Mouse (Mus musculus): ENCODE measurements at regions not wholly inside any gene's neighbourhood (a gene's known extent, or its start where the extent isn't known, plus 50 kb on each side); places are given as distances from the start of the nearest gene placed in this dataset.

DNA sequence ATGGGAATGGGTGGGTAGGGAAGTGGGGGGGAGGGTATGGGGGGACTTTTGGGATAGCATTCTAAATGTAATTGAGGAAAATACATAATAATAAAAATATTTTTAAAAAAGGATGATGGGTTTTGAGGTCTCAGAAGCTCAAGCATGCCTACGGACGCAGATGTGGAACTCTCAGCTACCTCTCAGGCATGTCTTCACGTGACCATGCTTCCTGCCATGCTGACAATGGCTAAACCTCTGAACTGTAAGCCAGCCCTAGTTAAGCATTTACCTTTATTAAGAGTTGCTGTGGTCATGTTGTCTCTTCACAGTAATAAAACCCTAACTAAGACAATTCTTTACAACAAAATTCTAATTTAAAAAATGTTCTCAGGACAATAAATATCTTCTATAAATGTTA lies 80.0 kb downstream of the Tex36 start:
- DNase-seq: no peak

DNA sequence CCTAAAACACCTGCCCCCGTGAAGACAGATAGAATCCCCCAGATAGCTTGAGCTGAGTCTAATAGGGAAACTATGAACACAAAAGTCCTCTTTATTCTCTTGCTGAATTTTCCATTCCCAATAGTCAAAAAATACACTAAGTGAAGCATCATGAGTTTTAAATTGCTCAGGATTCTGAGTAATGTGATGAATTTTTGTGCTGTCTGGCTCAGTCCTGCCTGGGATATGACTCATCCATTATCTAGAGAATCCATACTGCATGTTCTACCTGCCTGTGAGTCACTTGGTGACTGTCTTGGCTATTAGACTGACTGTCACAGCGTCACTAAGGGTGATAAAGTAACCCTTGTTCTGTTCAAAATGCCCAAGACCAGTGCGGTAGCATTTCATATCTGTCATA lies 83.0 kb downstream of the Tex36 start:
- DNase-seq: no peak

DNA sequence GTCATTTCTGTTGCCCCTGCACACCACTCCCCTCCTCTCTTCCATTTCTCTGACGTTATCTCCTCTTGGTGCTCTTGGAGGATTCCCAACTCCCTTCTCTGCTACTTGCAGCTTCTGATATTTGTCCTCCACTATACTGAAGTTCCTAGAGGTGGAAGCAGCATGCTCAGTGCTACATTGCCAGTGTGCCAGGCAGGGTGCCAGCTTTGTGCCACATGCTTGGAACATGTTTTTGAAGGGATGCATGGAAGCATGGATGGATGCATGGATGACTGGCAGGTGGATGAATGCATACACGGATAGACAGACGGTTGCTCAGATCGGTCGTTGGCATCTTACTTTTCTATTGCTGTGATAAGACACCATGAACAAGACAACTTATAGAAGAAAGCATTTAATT lies 84.4 kb downstream of the Tex36 start:
- no peak for DNase-seq

DNA sequence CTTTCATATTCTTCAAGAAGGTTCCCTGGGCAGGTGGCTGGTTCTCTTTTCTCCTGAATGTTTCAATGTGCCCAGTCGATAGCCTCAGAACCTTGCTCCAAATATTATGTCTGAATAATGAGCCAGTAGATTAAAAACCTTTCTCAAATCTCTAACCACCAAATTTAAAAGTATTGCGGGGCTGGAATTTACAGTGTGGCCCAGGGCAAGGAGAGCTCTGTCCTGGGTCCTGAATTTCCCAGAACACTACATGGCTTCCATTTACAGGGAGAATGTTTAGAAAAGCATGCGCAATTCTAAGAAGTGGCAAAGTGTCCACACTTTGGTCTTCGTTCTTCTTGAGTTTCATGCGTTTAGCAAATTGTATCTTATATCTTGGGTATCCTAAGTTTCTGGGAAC lies 91.0 kb downstream of the Tex36 start:
- no peak for DNase-seq

DNA sequence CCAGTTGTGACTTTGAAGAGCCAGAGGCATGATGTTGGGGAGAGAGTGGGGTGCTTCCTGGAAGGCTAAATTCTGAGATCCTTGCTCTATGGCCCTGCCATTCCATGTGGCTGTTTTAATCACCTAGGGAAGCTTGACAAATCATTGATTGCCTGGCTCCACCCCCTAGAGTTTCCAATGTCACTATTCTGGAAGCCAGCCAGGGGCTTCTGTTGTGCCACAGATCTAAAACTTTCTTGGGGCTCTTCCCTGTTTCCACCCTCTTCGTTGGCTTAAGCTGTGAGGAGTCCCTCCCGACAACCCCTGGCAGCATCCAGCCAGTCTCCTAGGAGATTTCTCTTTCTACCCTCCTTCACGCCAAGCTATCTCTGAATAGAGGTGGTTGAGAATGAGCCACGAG lies 92.5 kb downstream of the Tex36 start:
- DNase-seq: no peak

DNA sequence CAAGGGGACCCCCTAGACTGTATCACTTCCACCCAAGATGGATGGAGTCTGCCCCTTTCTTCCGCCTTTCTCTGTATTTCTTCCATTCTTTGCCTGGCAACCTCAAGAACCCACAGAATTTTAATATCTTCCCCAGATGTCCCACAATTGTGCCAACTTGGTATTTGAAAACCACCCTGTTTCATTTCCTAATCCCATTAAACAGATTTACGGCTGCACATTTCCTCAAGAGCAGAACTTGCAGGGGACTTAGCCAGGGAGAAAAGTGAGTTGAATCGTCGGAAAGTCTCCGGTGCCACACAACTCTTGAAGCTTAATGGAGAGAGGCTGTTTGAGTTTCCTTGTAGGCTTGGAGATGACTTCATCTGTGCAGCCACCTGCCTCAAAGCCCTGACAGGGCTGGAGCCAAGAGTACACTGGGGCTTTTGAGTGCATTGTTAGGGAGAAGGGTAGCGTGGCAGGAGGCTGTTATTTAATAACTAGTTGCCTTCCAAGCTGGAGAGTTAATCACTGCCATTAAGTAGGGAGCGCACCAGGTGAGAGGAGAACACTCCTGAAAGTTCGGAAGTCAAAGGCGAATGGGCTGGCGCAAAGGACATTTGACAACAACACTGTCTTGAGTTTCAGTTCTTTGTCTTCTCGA lies 93.5 kb downstream of the Tex36 start:
- no peak for DNase-seq

DNA sequence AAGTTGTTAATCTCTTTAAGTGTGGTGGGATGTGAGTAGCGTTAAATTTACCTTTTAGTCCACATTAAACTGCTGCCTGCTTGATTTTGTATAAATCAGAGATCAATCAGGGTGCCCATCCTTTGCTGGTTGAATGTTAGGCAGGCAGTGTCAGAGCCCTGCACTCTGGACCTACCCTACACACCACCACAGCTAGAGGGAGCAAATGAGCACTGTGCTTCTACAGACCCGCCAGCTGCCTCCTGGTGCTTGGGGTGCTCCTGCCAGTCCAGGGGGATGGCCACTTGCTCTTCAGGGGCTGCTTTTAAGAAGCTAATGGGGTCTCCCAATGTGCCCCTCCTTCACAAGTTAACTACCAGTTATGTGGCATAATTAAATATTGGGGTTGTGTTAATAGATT lies 96.3 kb downstream of the Tex36 start:
- no peak for DNase-seq

DNA sequence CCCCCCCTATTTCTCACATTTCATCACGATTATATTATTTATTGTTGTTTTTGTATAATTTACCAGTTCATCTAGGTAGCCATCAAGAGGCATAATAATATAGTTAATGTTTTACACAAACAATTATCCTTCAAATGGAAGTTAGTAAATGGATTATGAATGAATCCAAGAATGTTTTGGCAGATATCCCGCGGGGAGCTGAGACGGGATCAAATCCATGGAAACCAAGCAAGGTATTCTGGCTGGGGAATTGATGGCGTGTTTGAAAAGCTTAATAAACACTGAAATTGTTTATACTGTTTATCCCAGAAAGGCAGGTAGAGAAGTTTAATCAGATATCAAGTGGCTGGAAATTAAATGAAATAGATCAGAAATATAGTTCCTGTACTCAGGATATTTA lies 98.0 kb downstream of the Tex36 start:
- no peak for DNase-seq

DNA sequence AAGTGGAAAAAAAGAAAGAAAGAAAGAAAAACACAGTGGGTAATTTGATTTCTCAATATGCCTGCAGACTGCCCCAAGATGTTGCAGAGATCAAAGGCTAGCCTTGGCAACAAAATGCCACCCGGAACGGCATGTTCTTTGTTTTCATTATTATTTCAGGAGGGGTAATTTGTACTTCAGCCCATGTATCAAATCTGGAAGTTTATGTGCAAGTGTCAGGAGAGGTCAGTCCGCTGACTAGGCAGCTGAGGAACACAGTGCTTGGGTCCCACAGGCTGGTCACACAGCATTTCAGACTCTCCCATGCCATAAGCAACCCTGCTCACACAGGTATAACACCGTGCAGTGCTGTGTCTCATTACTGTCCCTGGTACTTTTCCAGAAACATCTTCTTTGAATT lies 99.2 kb downstream of the Tex36 start:
- DNase-seq: no peak

DNA sequence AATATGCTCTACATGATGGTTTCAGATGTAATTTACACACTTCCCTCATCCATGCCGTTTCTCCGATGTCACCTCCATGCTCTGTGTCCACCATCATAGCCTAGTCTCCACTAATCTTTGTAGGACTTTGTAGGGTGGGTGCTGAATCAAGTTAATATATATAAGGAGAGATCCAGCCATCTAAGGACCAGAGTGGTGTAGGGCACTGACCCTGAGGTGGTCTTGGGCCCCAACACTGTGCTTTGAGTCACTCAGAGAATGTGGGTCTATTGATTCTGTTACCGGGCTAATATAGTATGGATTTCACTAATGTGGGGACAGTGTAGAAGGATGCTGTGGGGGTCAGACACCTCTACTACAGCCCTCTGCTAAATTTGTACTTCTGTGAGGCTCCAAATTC lies 104.4 kb downstream of the Tex36 start:
- no peak for DNase-seq

DNA sequence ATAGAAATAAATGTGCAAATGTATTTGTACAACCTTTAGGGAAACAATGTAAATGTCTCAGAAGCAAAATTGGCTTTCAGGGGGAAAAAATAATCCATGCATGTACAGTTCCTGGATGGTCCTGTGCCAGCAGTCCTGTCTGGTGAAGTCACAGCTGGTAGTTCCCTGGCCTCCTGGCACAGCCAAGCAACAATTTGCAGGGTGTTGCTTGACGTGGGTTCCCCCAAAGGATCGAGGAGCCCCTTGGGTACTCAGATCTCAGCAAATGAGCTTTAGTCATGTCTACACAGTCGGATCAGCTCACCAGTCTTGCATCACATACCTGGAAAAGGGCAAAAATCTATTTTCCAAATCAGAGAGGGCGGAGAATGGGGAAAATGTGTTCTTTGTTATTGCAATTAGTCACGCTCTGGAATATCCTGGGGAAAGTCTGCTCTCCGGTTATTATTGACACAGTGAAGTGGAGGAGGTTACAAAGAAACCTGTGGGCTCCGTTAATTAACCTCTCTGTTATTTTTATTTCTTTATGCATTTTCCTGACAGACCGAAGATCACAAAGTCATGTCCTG lies 106.9 kb downstream of the Tex36 start:
- no peak for DNase-seq

DNA sequence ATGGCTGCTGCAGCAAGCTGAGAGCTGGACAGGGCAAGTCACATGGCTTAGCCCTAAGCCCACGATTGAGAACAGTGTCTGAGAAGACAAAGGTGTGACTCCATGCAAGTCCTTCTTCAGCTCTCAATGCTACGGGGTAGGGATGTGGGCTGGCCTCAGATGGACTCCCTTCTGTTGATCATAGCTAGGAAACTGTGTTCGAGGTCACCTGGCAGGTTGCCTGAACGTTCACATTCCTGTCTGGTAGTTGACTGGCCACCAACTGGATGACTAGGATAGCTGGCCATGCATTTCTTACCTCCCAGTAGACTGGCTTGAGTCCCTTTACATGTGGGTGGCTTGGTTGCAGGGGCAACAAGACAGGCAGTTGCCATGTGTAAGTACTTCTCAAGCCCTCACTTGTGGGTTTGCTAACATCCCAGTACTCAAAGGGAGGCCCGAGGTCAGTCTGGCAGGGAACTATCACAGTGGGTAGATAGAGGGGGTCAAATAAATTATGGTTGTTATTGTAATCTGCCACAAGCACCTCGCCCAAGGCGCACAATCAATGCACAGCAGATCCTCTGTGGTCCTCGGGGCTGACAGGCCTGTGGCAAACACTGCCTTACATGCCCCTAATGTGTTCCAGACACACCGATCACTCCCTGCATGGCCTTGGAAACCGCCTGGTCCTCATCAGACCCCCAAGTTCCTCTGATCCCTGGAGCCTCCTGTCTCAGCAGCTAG lies 107.5 kb downstream of the Tex36 start:
- DNase-seq: no peak

DNA sequence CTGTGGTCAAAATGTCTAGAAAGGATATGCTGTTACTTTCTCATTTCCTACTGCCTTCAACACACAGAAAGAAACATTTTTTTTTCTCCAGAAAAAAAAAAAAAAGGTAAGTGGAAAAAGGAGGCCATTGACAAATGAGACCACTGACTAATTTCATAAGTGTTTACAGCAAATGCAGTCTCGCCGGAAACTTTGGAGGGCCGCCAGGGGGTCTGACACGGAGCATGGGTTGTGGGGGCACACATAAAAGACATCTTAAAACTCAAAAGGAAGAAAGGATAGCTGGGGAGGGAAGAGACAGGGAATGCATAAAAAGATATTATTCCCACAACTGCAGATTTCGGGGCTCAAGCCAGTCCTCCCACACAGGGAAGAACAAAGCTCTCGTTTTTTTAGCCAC lies 109.3 kb downstream of the Tex36 start:
- DNase-seq: no peak

DNA sequence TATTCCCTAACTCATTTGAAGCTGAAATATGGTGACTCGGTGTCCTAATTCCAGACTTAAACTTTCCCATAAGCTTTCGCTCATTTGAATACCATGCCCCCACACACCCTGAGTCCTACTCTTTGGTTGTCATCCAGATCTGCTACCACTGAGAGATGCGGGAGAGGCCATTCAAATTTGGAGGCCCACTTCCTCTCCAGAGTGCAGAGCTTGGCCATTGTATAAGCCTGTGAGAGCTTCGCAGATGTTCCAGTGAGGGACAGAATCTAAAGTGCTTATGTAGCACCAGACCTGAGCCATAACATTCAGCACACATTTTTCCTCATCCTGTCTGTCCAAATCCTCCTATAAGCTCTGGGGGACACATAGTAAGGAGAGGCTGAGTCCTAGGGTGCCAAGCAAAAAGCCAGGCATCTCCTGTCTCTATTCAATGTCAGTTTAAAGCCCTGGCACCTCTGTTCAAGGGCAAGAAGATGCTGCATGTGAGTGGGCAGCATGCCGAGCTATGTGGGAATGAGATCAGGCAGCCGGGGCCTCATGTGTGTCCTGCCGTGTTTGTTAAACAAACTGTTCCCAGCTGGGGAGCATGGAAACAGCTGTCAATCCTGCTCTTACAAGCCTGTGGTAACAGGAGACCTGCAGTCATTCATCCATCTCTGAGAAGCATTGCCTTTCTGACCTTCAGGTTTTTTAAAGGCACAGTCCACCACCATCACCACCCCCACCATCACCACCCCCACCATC lies 113.9 kb downstream of the Tex36 start:
- no peak for DNase-seq

DNA sequence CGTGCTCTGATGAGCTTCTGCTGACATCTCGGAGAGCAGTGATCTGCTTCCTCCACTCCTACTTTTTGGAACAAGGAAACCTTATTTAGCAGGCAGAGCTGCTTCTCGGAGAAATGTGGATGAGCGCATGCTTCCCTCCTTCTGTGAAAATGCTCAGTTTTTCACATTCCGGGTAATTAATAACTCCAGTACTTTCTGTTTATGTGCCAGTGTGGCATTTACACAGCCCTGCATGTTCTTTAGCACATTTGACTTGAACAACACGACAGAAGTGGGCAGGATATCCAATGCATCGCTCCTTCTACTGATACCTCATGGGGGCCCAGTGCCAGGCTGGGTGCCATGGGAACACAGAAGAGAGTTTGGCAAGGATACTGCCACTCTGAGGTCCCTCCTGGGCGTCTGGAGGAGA lies 117.5 kb downstream of the Tex36 start:
- DNase-seq: peak; percentile 34

DNA sequence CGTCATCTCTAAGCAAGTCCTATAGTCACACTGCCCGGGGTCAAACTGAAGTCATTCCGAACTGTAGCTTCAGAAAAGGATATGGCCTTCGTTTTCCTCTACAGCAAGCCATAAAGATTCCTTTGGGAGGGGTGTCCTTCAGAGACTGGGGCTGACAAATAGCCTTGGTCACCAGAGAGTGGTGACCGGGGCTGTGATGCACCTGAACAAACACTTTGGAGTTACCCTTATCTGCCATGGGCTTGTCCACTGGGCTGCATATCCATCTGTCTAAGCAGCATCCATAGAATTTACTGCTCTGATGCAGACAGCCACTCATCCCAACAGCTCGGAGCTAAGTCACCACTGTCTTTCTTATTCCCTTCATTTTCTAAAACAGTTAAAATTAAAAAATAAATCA lies 120.4 kb downstream of the Tex36 start:
- no peak for DNase-seq

DNA sequence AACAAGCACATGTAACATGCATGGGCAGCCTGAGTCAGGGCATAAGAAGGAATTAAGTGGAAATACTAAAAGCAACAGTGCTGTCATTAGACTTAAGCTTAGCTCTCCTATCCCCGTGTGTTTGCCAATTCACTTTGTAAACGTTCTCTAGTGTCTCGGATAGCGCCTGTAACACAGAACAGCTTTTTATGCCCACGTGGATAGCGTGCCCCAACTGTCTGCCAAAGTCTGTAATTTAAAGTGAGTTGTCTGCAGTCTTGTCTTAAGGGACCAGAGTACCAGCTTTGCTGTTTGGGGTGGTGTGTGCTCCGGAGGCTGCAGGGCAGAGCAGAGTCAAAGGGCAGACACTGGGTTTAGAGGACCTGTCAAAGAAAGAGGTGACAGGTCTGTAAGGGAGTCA lies 122.3 kb downstream of the Tex36 start:
- DNase-seq: no peak

DNA sequence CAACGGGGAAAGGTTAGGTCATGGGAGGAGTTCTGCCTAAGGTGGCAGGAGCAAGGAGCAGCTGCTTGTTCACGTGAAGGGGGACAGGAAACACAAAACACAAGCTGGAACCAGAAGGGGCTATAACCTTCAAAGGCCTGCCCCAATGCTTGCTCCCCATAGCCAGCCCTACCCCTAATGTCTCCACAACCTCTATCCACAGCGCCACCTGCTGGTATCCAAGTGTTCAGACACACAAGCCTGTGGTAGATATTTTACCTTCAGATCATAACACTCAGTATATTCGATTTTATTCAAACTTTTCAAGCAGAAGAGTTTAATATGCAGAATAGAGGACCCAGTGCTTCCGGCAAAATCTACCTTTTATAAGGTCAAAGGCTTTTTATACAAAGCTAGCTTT lies 124.0 kb downstream of the Tex36 start:
- DNase-seq: no peak

DNA sequence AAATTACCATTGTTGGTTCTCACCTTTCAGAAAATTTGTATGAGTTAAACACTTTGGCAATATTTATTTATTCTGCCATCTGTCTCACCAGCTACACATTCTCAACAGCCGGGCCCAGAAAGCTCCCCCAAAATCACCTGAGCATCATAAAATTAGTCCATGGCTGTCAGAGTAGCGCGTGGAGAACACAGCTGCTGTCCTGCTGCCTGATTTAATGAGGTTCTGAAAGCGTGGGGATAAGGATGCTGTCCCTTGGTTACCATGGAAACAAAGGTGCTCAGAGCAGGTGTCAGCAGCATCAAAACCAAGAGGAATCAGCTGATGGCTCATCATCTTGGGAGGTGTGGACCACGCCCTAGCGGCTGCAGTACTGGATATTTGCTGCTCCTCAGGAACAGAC lies 124.7 kb downstream of the Tex36 start:
- peak; percentile 36 for DNase-seq

DNA sequence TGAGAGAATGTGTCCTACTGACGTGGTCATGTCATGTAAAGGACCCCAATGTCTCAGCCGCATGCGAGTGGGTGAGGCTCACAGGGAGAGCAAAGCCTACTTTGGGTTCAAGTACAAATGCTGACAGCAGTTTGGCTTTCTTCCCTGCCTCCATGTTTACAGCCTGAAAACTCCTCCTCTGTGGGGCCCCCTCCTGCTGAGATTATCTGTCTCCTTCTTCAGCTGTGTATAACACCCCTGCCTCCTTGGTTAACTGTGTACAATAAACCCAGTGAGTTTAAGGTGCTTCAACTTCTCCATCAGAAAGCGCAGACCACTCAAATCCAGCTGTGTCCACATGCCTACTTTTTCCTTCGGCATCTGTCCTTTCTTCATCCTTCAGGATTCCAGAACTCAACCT lies 130.3 kb downstream of the Tex36 start:
- no peak for DNase-seq

DNA sequence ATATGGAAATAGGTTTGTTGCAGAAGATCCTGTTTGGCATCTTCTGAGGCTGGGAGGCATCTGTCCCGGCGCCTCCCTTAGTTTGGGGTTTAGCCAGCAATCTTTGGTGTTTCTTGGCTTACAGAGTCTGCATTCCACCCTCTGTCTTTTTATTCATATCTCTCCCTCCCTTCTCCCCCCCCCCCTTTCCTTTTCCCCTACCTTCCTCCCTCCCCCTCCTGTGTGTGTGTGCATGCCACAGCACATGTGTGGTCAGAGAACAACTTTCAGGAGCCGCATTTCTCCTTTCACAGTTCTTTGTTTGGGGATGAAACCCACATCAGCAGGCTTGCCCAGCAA lies 131.4 kb downstream of the Tex36 start:
- no peak for DNase-seq

DNA sequence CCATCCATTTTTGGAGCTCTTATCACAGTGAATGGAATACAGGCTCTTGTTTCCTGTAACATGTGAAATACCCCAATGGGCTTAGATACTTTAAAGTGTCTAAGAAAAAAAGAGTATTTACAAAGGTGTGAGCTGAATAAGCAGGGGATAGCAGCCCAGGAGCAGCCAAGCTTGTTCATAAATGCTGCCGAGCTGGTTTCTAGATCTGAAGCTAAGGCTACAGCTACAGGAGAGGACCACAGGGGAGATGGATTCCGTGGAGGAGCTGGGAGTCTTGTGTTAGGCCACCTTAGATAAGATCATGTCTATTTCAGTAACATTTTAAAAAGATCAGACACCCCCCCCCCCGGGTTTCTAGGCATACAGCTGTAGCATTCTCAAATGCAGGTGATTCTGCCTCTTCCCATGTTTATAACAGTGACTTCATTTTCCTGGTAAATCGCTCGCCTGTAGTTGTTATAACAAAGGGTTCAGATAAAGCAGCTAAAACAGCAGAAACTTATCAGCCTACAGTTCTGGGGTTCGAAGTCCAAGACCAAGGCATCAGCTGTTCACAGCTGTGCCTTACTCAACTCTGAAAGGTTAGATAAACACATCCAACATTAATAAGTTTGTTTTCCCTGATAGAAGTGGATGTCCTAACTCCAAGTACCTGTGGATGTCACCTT lies 131.9 kb downstream of the Tex36 start:
- no peak for DNase-seq

DNA sequence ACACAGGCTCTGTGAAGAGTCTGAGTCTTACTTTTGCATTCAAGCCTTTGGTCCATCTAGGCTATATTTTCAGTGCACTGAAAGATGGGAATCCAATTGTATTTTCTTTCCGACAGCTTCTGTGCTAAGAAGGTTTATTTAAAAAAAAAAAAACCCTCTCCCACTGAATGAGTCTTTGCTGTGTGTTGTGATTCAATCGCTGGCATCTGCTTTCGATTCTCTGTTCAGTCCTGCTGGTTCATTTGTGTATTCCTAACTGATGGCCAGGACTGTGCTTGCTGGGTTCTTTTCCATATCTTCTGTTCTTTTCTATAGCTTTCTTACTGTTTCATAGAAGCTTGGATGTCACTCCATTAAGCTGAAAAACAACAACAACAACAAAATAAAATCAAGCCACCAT lies 132.9 kb downstream of the Tex36 start:
- no peak for DNase-seq

DNA sequence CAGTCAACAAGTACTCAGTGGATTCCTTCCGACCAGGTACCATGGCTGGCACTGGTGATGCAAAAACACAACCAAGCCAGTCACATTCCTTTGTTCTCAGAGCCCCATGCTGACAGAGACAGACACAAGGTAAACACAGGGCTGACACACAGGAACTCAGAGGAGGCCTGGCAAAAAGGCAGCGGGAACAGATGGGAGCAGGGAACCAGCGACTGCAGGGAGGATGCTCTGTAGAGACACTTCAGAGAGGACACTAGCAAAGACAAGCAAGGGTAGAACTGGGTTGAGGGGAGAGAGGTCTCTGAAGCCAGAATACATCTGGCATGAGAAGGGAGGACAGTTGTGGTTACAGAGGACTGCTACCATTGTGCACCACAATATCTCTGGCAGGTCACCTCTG lies 133.6 kb downstream of the Tex36 start:
- DNase-seq: no peak

All from right cerebral cortex, postnatal 25 days (tissue).